Mouse (Mus musculus) thymus, adult 18-20 months (tissue): ENCODE data around the gene Gm10408.
"Not testable (repeated sequence)": the region's sequence is repeated elsewhere in the genome, so short reads cannot be mapped to it uniquely, and the experiment has no call there.

Experiments
- DNase-seq, 2 experiments: peaks; one replicate each; pipeline ENCODE4 v3.0.0; 2022; ENCODE audit warnings: mixed read lengths in 2 of 2

Gm10408 gene

DNA sequence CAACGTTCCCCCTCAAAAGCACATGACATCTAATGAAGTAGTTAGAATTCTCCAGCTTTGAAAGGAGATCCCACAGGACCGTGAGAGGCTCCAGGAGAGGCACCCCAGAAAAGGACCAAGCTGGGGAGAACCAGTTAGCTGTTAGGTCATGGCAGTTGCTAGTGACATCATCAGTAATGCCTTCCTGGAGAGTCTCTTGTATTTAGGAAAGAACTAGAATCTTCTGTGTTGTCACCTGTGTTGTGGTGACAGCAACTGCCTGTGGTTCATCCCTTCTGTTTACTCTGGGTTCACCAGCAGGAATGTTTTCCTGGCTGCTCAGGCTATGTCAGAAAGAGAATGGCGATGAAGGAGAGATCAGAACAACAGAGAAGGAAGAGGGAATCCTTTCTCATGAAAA, at the start of gene Gm10408:
Gene Gm10408 (plus strand): TSS at position 301 of the 400 bp plus-strand sequence.
- DNase-seq = not testable (repeated sequence)

DNA sequence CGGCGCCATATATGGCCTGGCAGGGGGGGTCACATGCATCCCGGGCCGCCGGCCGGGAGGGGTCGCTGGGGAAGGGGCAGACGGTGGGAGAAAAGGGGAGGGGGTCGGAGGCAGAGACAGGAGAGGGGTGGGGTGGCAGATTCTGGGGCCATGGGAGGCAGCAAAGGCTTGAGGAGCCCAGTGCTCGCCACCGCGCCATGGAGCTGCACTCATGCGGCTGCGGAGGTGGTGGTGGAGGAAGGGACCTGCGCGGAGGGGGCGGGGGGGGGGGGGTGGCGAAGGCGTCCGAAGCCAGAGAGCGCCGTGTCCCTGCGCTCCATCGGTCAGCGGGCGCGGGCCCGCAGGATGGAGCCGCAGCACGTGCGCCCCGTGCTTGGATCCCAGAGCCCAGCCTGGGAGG, 36.9 kb upstream of the Gm10408 start, which contains the start of gene Gm10409:
Gene Gm10409 (plus strand): TSS at position 301 of the 400 bp plus-strand sequence.
- not testable (repeated sequence) for DNase-seq

DNA sequence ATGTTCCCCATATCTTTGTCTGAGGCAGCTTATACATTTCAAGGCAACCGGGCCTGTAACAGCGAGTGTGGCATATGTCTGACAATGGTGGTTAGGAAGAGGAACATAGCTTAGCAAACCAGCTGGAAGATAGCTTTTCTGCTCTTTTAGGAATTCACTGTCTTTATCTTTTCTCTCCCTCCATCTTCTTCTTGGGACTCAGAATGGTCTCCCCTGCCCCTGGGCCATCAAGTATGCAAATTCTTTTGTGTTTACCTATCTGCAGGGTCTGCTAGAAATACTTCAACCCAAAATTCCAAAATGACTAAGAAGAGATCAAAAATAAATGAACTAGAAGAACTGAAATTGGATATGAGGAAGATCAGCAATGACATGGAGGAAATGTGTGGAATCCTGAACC, 21.4 kb upstream of the Gm10408 start, which contains the start of gene Gm3005:
Gene Gm3005 (plus strand): TSS at position 301 of the 400 bp plus-strand sequence.
- not testable (repeated sequence) for DNase-seq
